Mouse (Mus musculus) E14TG2a.4 (cell line): ENCODE results near the gene Nek8.

ENCODE experiments used
- H3K27me3 ChIP-seq: 2 replicates; pipeline ENCODE4 v1.6.1; 2014; ENCODE audit warnings: low read length, control low read depth; ENCODE audit not compliant: insufficient read depth
- H3K36me3 ChIP-seq: 2 replicates; pipeline ENCODE4 v1.6.1; 2014; ENCODE audit warnings: low read length, control low read depth; ENCODE audit not compliant: insufficient read depth
- H3K4me1 ChIP-seq: replicated peaks from 2 replicates; pipeline ENCODE4 v1.6.1; 2014; ENCODE audit warnings: low read depth, low read length, control low read depth
- H3K4me3 ChIP-seq: replicated peaks from 2 replicates; pipeline ENCODE4 v1.5.1; 2014; ENCODE audit warnings: mild to moderate bottlenecking, low read length
- H3K9me3 ChIP-seq: 2 replicates; pipeline ENCODE4 v1.6.1; 2014; ENCODE audit warnings: low read length, control low read depth
- CTCF ChIP-seq: conservative IDR thresholded peaks from 2 replicates; pipeline ENCODE4 v1.5.1; 2014; ENCODE audit warnings: low read length
- NANOG ChIP-seq: IDR thresholded peaks from 2 replicates; pipeline ENCODE4 v1.6.1; 2014; ENCODE audit warnings: borderline replicate concordance, low read length, mixed read lengths
- POU5F1 ChIP-seq: IDR thresholded peaks from 2 replicates; pipeline ENCODE4 v1.6.1; 2014; ENCODE audit warnings: low read length, borderline replicate concordance

Gene Nek8

DNA sequence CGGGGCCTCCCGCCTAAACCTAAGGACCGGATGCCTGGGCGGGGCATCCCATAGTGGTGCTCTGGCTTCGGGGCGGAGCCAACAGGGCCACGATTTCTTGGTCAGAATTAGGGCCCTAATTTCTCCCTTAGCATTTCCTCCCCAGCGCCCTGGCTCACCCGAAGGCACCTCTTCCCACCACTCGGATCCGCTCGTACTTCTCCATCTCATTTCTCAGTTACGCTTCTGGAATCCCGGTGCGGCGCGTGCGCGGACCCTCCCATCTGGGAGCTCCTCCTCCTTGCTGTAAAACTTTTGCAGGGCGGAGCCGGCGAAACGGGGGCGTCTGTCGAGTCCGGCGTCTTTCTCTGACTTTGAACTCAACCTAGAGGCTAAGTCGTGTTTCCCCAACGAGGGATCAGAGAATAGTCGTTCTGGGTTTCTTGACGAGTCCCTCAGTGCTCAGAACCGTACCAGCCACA lies at the start of gene Nek8, which contains the start of gene Tlcd1:
Nek8 (minus strand) TSS at position 274 of the 461 bp plus-strand sequence.
Tlcd1 (plus strand) TSS at position 310 of the 461 bp plus-strand sequence.
- TF ChIP-seq NANOG: no peak
- no peak for TF ChIP-seq CTCF
- TF ChIP-seq POU5F1: no peak
- Histone ChIP-seq H3K4me1 (peaks cover 71% of the 10 kb centered on the region), H3K36me3 (peaks cover 39% of the 10 kb centered on the region), H3K4me3 (peak within 1 kb of the TSS; percentile 99), H3K9me3 (no peaks in the 10 kb centered on the region), H3K27me3 (no peaks in the 10 kb centered on the region)

DNA sequence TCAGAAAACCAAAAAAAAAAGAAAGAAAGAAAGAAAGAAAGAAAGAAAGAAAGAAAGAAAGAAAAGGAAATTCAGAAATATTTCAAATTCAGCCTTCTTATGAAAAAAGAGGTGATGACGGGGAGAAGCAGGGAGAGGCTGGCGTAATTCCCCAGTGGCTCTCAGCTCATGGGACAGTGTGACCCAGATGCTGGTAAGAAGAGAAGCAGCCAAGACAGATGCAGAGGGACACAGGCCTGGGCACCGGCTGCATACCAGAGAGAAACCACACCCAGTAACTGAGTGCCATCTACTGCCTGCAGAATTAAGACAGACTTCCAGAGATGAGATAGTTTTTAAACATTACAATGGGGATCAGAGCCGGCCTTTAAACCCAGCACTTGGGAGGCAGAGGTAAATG lies 47.1 kb upstream of the Nek8 start:
- Histone ChIP-seq H3K9me3 (no peaks in the 10 kb centered on the region), H3K4me3 (no peak overlapping the region), H3K4me1 (no peaks in the 10 kb centered on the region), H3K36me3 (peaks cover 100% of the 10 kb centered on the region), H3K27me3 (no peaks in the 10 kb centered on the region)
- TF ChIP-seq POU5F1 (no peak), CTCF (no peak), NANOG (no peak)

GRCm38 (mm10) chr11:78215709-78216317 lies 39.3 kb upstream of the Nek8 start:
- peaks cover 100% of the 10 kb centered on the region for H3K36me3 ChIP-seq
- TF ChIP-seq POU5F1 (no peak), NANOG (no peak), CTCF (no peak)
- no peaks in the 10 kb centered on the region for H3K27me3 ChIP-seq
- no peaks in the 10 kb centered on the region for H3K9me3 ChIP-seq
- no peak overlapping the region for H3K4me3 ChIP-seq
- no peaks in the 10 kb centered on the region for H3K4me1 ChIP-seq

DNA sequence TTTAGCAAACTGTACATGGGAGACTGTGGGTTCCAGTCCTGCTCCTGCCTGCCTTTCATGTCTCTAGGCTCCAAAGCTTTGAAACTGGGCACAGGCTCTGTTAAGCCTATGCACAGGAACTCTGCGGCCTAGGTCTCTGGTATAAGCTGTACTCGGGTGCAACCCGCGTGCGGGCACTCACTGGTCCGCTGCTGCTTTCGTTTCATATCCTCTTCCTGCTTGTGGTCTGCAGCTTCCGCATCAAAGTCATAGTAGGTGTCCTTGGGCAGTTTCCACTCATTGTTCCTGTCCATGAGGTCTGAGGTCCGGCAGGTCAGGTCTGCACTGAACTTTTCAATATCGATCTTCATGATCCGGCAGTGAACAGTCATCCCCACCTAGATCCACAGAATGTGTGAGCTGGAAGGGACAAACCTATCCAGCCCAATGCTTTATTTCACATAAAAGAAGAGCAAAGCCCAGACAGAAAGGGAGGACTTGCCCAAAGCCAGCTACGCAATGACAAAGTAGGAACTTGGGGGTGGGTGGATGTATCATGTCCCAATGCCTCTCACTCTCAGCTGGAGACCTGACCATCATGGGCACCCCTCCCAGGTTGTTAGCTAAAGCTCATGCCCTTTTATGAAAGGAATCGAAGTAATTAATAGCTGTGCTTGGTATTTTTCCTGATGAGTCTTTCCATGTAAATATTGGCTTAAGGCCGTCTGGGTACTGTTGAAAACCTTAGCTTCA lies 36.8 kb upstream of the Nek8 start:
- no peak for TF ChIP-seq CTCF
- no peak for TF ChIP-seq NANOG
- no peak for TF ChIP-seq POU5F1
- H3K4me1 ChIP-seq: no peaks in the 10 kb centered on the region
- no peaks in the 10 kb centered on the region for H3K9me3 ChIP-seq
- H3K36me3 ChIP-seq: peaks cover 100% of the 10 kb centered on the region
- no peaks in the 10 kb centered on the region for H3K27me3 ChIP-seq
- no peak overlapping the region for H3K4me3 ChIP-seq

GRCm38 (mm10) chr11:78211513-78211912 lies 35.0 kb upstream of the Nek8 start:
- peaks cover 100% of the 10 kb centered on the region for H3K36me3 ChIP-seq
- no peaks in the 10 kb centered on the region for H3K4me1 ChIP-seq
- H3K9me3 ChIP-seq: no peaks in the 10 kb centered on the region
- no peak overlapping the region for H3K4me3 ChIP-seq
- TF ChIP-seq POU5F1 (no peak), CTCF (no peak), NANOG (no peak)
- no peaks in the 10 kb centered on the region for H3K27me3 ChIP-seq

- peaks cover 8% of the 10 kb centered on the region for H3K4me1 ChIP-seq
- no peak for TF ChIP-seq CTCF
- TF ChIP-seq POU5F1: no peak
- TF ChIP-seq NANOG: no peak
- no peaks in the 10 kb centered on the region for H3K9me3 ChIP-seq
- H3K36me3 ChIP-seq: peaks cover 100% of the 10 kb centered on the region
- H3K27me3 ChIP-seq: no peaks in the 10 kb centered on the region
- H3K4me3 ChIP-seq: no peak overlapping the region
Observed at GRCm38 (mm10) chr11:78210615-78211014, 34.1 kb upstream of the Nek8 start.

- H3K4me1 ChIP-seq: peaks cover 14% of the 10 kb centered on the region
- H3K4me3 ChIP-seq: no peak overlapping the region
- no peaks in the 10 kb centered on the region for H3K27me3 ChIP-seq
- H3K36me3 ChIP-seq: peaks cover 100% of the 10 kb centered on the region
- no peak for TF ChIP-seq POU5F1
- TF ChIP-seq NANOG: no peak
- TF ChIP-seq CTCF: no peak
- no peaks in the 10 kb centered on the region for H3K9me3 ChIP-seq
Observed at GRCm38 (mm10) chr11:78209886-78210285, 33.4 kb upstream of the Nek8 start.

DNA sequence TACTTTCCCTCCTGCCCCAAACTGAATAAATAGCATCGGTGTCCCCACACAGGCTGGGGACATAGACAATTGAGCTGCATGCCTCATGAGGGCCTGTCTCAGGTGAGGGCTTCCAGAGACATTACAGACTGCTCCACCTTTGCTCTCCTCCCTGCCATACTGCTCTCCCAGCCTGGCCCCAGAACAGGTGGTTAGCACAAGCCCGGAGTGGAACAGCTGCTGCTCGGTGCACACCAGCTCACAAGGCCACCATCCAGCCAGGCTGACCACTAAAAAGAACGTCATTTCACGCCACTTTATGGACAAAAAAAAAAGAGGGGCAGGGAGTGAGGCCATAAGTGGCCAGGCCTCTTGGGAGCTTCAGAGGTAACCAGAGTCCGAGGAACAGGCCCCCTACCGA lies 30.7 kb upstream of the Nek8 start:
- peaks cover 98% of the 10 kb centered on the region for H3K36me3 ChIP-seq
- H3K27me3 ChIP-seq: no peaks in the 10 kb centered on the region
- peaks cover 18% of the 10 kb centered on the region for H3K4me1 ChIP-seq
- TF ChIP-seq NANOG (no peak), POU5F1 (no peak), CTCF (no peak)
- no peak overlapping the region for H3K4me3 ChIP-seq
- H3K9me3 ChIP-seq: no peaks in the 10 kb centered on the region
